Mouse (Mus musculus) E14TG2a.4 (cell line): ENCODE data around the gene Nup93.

ENCODE experiments used
- CTCF ChIP-seq: conservative IDR thresholded peaks from 2 replicates; pipeline ENCODE4 v1.5.1; 2014; ENCODE audit warnings: low read length
- POU5F1 ChIP-seq: IDR thresholded peaks from 2 replicates; pipeline ENCODE4 v1.6.1; 2014; ENCODE audit warnings: low read length, borderline replicate concordance

GRCm38 (mm10) chr8:94182055-94182929 is 32.1 kb upstream of the Nup93 start:
- TF ChIP-seq CTCF (no peak), POU5F1 (no peak)
